17 mouse cellular contexts compared by ENCODE assay signal in genomic region chr17:85823036-85823435, GRCm38 (mm10).
A peak's percentile ranks its signal among the peaks of the same experiment; 100 is the strongest.
DNase-seq lines count a peak whose midpoint lies in the region; ATAC-seq lines count a peak whose summit lies in the region.
"Had no signal": no experiment of that assay in that cellular context is flagged by ENCODE, and none has a peak within 500 bp of the region (broad histone marks: within the 10 kb centered on the region; RNA-seq: fewer than 3 reads in every experiment).

No protein-coding gene starts in this region.

- no peaks in the 10 kb centered on the region for H3K9me3 ChIP-seq in forebrain, embryonic 14.5 days (replicated peaks; ENCODE audit: control insufficient read depth, low read length)
- H3K9me3 ChIP-seq in forebrain, embryonic 13.5 days (replicated peaks): no peaks in the 10 kb centered on the region
- H3K9me3 ChIP-seq in embryonic facial prominence, embryonic 14.5 days (ENCODE audit: control insufficient read depth, low read length): peaks cover 6% of the 10 kb centered on the region; the same call in 1 of the 2 replicates
- H3K9me3 ChIP-seq in limb, embryonic 13.5 days: peaks cover 6% of the 10 kb centered on the region; the same call in 1 of the 2 replicates
- H3K9me3 ChIP-seq: midbrain, embryonic 10.5 days; stomach, embryonic 15.5 days had no signal

- DNase-seq in forebrain, embryonic 14.5 days (ENCODE audit: low spot score): peak; percentile 8
- DNase-seq in MN1 (ENCODE audit: low spot score): peak; percentile 56
- no peak for DNase-seq in embryonic facial prominence, embryonic 14.5 days (ENCODE audit: low spot score)
- DNase-seq in adrenal gland, adult 8-10 months: no peak
- no peak for DNase-seq in layer of hippocampus, postnatal 14 days (ENCODE audit: low spot score in 2 of 2)
- DNase-seq: cerebellum, adult 2 months; gastrocnemius, postnatal 14 days; kidney, postnatal 10 days; lung, postnatal 14 days; right cerebral cortex, adult 18-20 months; thymus, postnatal 14 days had no signal

- no peaks in the 10 kb centered on the region for H3K36me3 ChIP-seq in forebrain, embryonic 14.5 days (ENCODE audit: control insufficient read depth, insufficient read depth, low read length)
- no peaks in the 10 kb centered on the region for H3K36me3 ChIP-seq in forebrain, embryonic 13.5 days (ENCODE audit: poor library complexity, severe bottlenecking)
- H3K36me3 ChIP-seq in embryonic facial prominence, embryonic 14.5 days (ENCODE audit: control insufficient read depth, insufficient read depth, low read length): no peaks in the 10 kb centered on the region
- no peaks in the 10 kb centered on the region; the same call in 1 of the 2 replicates for H3K36me3 ChIP-seq in limb, embryonic 13.5 days
- H3K36me3 ChIP-seq: midbrain, embryonic 10.5 days; stomach, embryonic 15.5 days had no signal

- H3K27ac ChIP-seq in forebrain, embryonic 14.5 days (ENCODE audit: low read depth, low read length): no peak overlapping the region
- H3K27ac ChIP-seq in forebrain, embryonic 13.5 days: no peak overlapping the region
- H3K27ac ChIP-seq in embryonic facial prominence, embryonic 14.5 days (replicated peaks; ENCODE audit: low read depth, low read length): 0 out of 2 replicates have a peak overlapping the region, but pooled peaks have one; percentile 24
- H3K27ac ChIP-seq in limb, embryonic 13.5 days: peak overlapping the region; percentile 55
- H3K27ac ChIP-seq: liver, embryonic 14.5 days; midbrain, embryonic 10.5 days; stomach, embryonic 15.5 days had no signal

- WGBS in forebrain, embryonic 14.5 days: 79% methylated on average over 19 of the region's 19 CpGs
- WGBS in forebrain, embryonic 13.5 days: 76% methylated on average over 19 of the region's 19 CpGs
- 49% methylated on average over 19 of the region's 19 CpGs for WGBS in embryonic facial prominence, embryonic 14.5 days
- whole genome bisulfite sequencing in limb, embryonic 13.5 days: 28% methylated on average over 19 of the region's 19 CpGs

- H3K9ac ChIP-seq in forebrain, embryonic 14.5 days (ENCODE audit: low read length): no peak overlapping the region
- H3K9ac ChIP-seq in forebrain, embryonic 13.5 days: no peak overlapping the region
- no peak overlapping the region for H3K9ac ChIP-seq in embryonic facial prominence, embryonic 14.5 days (ENCODE audit: low read depth, low read length)
- 0 out of 2 replicates have a peak overlapping the region, but pooled peaks have one; percentile 2 for H3K9ac ChIP-seq in limb, embryonic 13.5 days
- H3K9ac ChIP-seq: liver, embryonic 14.5 days; stomach, embryonic 15.5 days had no signal

- no peak for ATAC-seq in forebrain, embryonic 14.5 days
- no peak for ATAC-seq in forebrain, embryonic 13.5 days
- ATAC-seq in embryonic facial prominence, embryonic 14.5 days (ENCODE audit: low read depth): no peak
- ATAC-seq in limb, embryonic 13.5 days (ENCODE audit: low FRiP score, low read depth): 0 out of 2 replicates have a peak, but pooled peaks have one; percentile 45
- ATAC-seq: intestine, postnatal 0 days had no signal

- no peaks in the 10 kb centered on the region for H3K27me3 ChIP-seq in forebrain, embryonic 14.5 days (replicated peaks; ENCODE audit: control insufficient read depth, insufficient read depth, low read length)
- no peaks in the 10 kb centered on the region for H3K27me3 ChIP-seq in forebrain, embryonic 13.5 days
- H3K27me3 ChIP-seq in embryonic facial prominence, embryonic 14.5 days (replicated peaks; ENCODE audit: control insufficient read depth, insufficient read depth, low read length): no peaks in the 10 kb centered on the region
- no peaks in the 10 kb centered on the region for H3K27me3 ChIP-seq in limb, embryonic 13.5 days
- H3K27me3 ChIP-seq: stomach, embryonic 15.5 days had no signal

- no peak overlapping the region for H3K4me2 ChIP-seq in forebrain, embryonic 14.5 days (ENCODE audit: low read length)
- no peak overlapping the region for H3K4me2 ChIP-seq in forebrain, embryonic 13.5 days
- H3K4me2 ChIP-seq in embryonic facial prominence, embryonic 14.5 days (ENCODE audit: low read depth, low read length): peak overlapping the region; percentile 31
- peak overlapping the region; percentile 52 for H3K4me2 ChIP-seq in limb, embryonic 13.5 days (replicated peaks)
- H3K4me2 ChIP-seq: stomach, embryonic 15.5 days had no signal

- no peaks in the 10 kb centered on the region for H3K4me1 ChIP-seq in forebrain, embryonic 14.5 days (ENCODE audit: control insufficient read depth, insufficient read depth, low read length)
- H3K4me1 ChIP-seq in forebrain, embryonic 13.5 days: peaks cover 10% of the 10 kb centered on the region
- 0 out of 2 replicates have a peak, but pooled peaks cover under 1% of the 10 kb centered on the region for H3K4me1 ChIP-seq in embryonic facial prominence, embryonic 14.5 days (ENCODE audit: control insufficient read depth, insufficient read depth, low read length)
- H3K4me1 ChIP-seq in limb, embryonic 13.5 days: peaks cover 34% of the 10 kb centered on the region

- H3K4me3 ChIP-seq in forebrain, embryonic 14.5 days (ENCODE audit: low read depth, low read length): no peak overlapping the region
- H3K4me3 ChIP-seq in forebrain, embryonic 13.5 days: no peak overlapping the region
- H3K4me3 ChIP-seq in embryonic facial prominence, embryonic 14.5 days (ENCODE audit: low read depth, low read length): no peak overlapping the region
- H3K4me3 ChIP-seq in limb, embryonic 13.5 days: peak overlapping the region; percentile 8; the same call in 1 of the 2 replicates
- H3K4me3 ChIP-seq: midbrain, embryonic 10.5 days; stomach, embryonic 15.5 days had no signal

Comparison
In these comparisons a context has a peak if more than half of its experiments do, and no peak if none do; other contexts are left out.
1. DNase-seq: peak in forebrain, embryonic 14.5 days (single experiment) and MN1 (single experiment); none in embryonic facial prominence, embryonic 14.5 days (single experiment), adrenal gland, adult 8-10 months (single experiment) and layer of hippocampus, postnatal 14 days (0 of 2).
2. H3K27ac ChIP-seq: peak in embryonic facial prominence, embryonic 14.5 days (single experiment) and limb, embryonic 13.5 days (single experiment); none in forebrain, embryonic 14.5 days (single experiment) and forebrain, embryonic 13.5 days (single experiment).
3. H3K4me2 ChIP-seq: peak in embryonic facial prominence, embryonic 14.5 days (single experiment) and limb, embryonic 13.5 days (single experiment); none in forebrain, embryonic 14.5 days (single experiment) and forebrain, embryonic 13.5 days (single experiment).